Mouse (Mus musculus) bone marrow, adult 2 months (tissue): Measurements from ENCODE around the gene Ntrk3.

Experiments
- CTCF ChIP-seq: fragments of 200-500 bp; IDR thresholded peaks from 2 replicates; pipeline ENCODE4 v1.5.1; 2011; ENCODE audit warnings: low read length, control low read depth; ENCODE audit not compliant: control insufficient read depth, insufficient read depth
- POLR2A ChIP-seq: fragments of 200-500 bp; IDR thresholded peaks from 2 replicates; pipeline ENCODE4 v1.6.1; 2011; ENCODE audit warnings: low read depth, mild to moderate bottlenecking, control low read depth, low read length, borderline replicate concordance; ENCODE audit not compliant: control insufficient read depth

- no peak for TF ChIP-seq CTCF
- TF ChIP-seq POLR2A = no peak
Observed at GRCm38 (mm10) chr7:78584499-78584898, 153.3 kb downstream of the Ntrk3 start.
